In genomic region chr2:93462760-93463159, GRCm38 (mm10) we compare ENCODE assay signal across 8 mouse cellular contexts. TPM values are rescaled to one million over a fixed set of nuclear protein-coding genes. Genes with fewer than 3 reads are reported as not detected.
DNase-seq lines count a peak whose midpoint lies in the region; ATAC-seq and TF ChIP-seq lines count a peak whose summit lies in the region.

TSS of gene Cd82 (minus strand) at chr2:93463140.

- H3K4me3 ChIP-seq in bone marrow, adult 2 months (replicated peaks; ENCODE audit: control insufficient read depth, low read depth, low read length), result peak within 1 kb of the TSS; percentile 90
- H3K4me3 ChIP-seq in gastrocnemius, adult 2 months, result peak within 1 kb of the TSS; percentile 79
- peak within 1 kb of the TSS; percentile 36 for H3K4me3 ChIP-seq in hindbrain, embryonic 13.5 days
- peak within 1 kb of the TSS; percentile 58 for H3K4me3 ChIP-seq in stomach, embryonic 15.5 days (replicated peaks)

- H3K27ac ChIP-seq in bone marrow, adult 2 months (ENCODE audit: control insufficient read depth, insufficient read depth, low read depth, low read length, poor library complexity), result peak within 1 kb of the TSS; percentile 97
- peak within 1 kb of the TSS; percentile 84 for H3K27ac ChIP-seq in gastrocnemius, adult 2 months
- peak within 1 kb of the TSS; percentile 58; the same call in 1 of the 2 replicates for H3K27ac ChIP-seq in hindbrain, embryonic 13.5 days
- H3K27ac ChIP-seq in stomach, embryonic 15.5 days, result peak within 1 kb of the TSS; percentile 95

- no peak for TF ChIP-seq CTCF in Patski (IDR thresholded peaks at IDR 0.05)
- no peak for TF ChIP-seq CTCF in bone marrow, adult 2 months (IDR thresholded peaks at IDR 0.05; ENCODE audit: control insufficient read depth, insufficient read depth, low read length)
- TF ChIP-seq CTCF in gastrocnemius, adult 2 months (IDR thresholded peaks at IDR 0.05), result no peak

- CTCF ChIA-PET in Patski (lab: Charles Lee), result interaction anchor here (1.5 to 10.1 kb wide), 6 partner anchors 8 to 360 kb away, joined by 3 to 52 read pairs (median 8); partner anchors contain the start of gene Ext2

- no peak for ATAC-seq in Patski
- ATAC-seq in hindbrain, embryonic 13.5 days (ENCODE audit: low FRiP score), result peak; percentile 79
- peak; percentile 51 for ATAC-seq in megakaryocyte-erythroid progenitor cell, adult 5-6 weeks (replicated peaks; ENCODE audit: low FRiP score, low TSS enrichment, poor library complexity, severe bottlenecking)
- ATAC-seq in stomach, embryonic 15.5 days (ENCODE audit: insufficient read depth, low FRiP score, low read depth), result peak; percentile 91

- peak within 1 kb of the TSS; percentile 57 for H3K4me2 ChIP-seq in hindbrain, embryonic 13.5 days
- peak within 1 kb of the TSS; percentile 85 for H3K4me2 ChIP-seq in stomach, embryonic 15.5 days

- POLR2A ChIA-PET in Patski (lab: Charles Lee), result no interaction called here

- TF ChIP-seq POLR2A in bone marrow, adult 2 months (IDR thresholded peaks at IDR 0.05; ENCODE audit: borderline replicate concordance, control insufficient read depth, low read depth, low read length), result no peak

- no peaks in the 10 kb centered on the region for H3K27me3 ChIP-seq in Patski
- H3K27me3 ChIP-seq in hindbrain, embryonic 13.5 days, result peaks cover 34% of the 10 kb centered on the region
- H3K27me3 ChIP-seq in stomach, embryonic 15.5 days (replicated peaks), result no peaks in the 10 kb centered on the region

- peak within 1 kb of the TSS; percentile 63 for H3K9ac ChIP-seq in hindbrain, embryonic 13.5 days
- H3K9ac ChIP-seq in stomach, embryonic 15.5 days, result peak within 1 kb of the TSS; percentile 53

- in situ Hi-C loops in Patski (cut with MboI; ENCODE audit: low pct_unique_long_range_greater_than_20kb), result no loop called here

- no peak for DNase-seq in Patski (ENCODE audit: low read depth, low spot score)
- DNase-seq in gastrocnemius, adult 2 months, result peak; percentile 78
- DNase-seq in left cerebral cortex, postnatal 4 days, result peak; percentile 48
- DNase-seq in right cerebral cortex, adult 2 months (ENCODE audit: low spot score in 2 of 2), result no peak

- no peaks in the 10 kb centered on the region for H3K36me3 ChIP-seq in hindbrain, embryonic 13.5 days
- no peaks in the 10 kb centered on the region for H3K36me3 ChIP-seq in stomach, embryonic 15.5 days

- H3K4me1 ChIP-seq in bone marrow, adult 2 months (ENCODE audit: control insufficient read depth, insufficient read depth, low read length), result peaks cover 18% of the 10 kb centered on the region
- peaks cover 15% of the 10 kb centered on the region for H3K4me1 ChIP-seq in hindbrain, embryonic 13.5 days (replicated peaks)
- peaks cover 32% of the 10 kb centered on the region for H3K4me1 ChIP-seq in stomach, embryonic 15.5 days

- 17% methylated on average over 20 of the region's 20 CpGs for WGBS in bone marrow, adult 2 months
- WGBS in hindbrain, embryonic 13.5 days, result 1% methylated on average over 20 of the region's 20 CpGs
- 1% methylated on average over 20 of the region's 20 CpGs for WGBS in stomach, embryonic 15.5 days

- intact Hi-C loops in gastrocnemius, adult 2 months (cut with DNase I), result no loop called here
- intact Hi-C loops in left cerebral cortex, postnatal 4 days (cut with DNase I), result no loop called here

- H3K9me3 ChIP-seq in hindbrain, embryonic 13.5 days, result no peaks in the 10 kb centered on the region
- H3K9me3 ChIP-seq in stomach, embryonic 15.5 days, result no peaks in the 10 kb centered on the region

RNA-seq across cellular contexts. Expression of gene Cd82, which starts in this region (rescaled TPM):
- polyA plus RNA-seq in Patski (2021), result 63.2 TPM
- 98.5 and 111 TPM in 2 replicates for polyA plus RNA-seq in bone marrow, adult 2 months (2011; ENCODE audit: insufficient read depth, insufficient read length, low replicate concordance, missing spikeins)
- 10 to 100 TPM in 1 of 2 experiments, 1 to 10 TPM in 1; 6.6 to 17.8 TPM for total RNA-seq in gastrocnemius, adult 2 months (2021)
- 19.8 and 23.7 TPM in 2 replicates for polyA plus RNA-seq in hindbrain, embryonic 13.5 days (2015; fragmentation: Nextera tagmentation; extraction: Ambion mirVana)
- 10 to 100 TPM; 15.4 to 17.4 TPM for total RNA-seq in left cerebral cortex, postnatal 4 days (2021)
- 105 and 123 TPM in 2 replicates for total RNA-seq in megakaryocyte-erythroid progenitor cell, adult 5-6 weeks (2014; fragmentation: Nextera tagmentation)
- total RNA-seq in megakaryocyte-erythroid progenitor cell, adult 5-6 weeks (2017), result 66.1 and 86.4 TPM in 2 replicates
- 87.7 and 95.0 TPM in 2 replicates for polyA plus RNA-seq in stomach, embryonic 15.5 days (2015; fragmentation: Nextera tagmentation; extraction: Ambion mirVana)

Comparison
In these comparisons a context has a peak if more than half of its experiments do, and no peak if none do; other contexts are left out.
1. DNase-seq: peak in gastrocnemius, adult 2 months (single experiment) and left cerebral cortex, postnatal 4 days (single experiment); none in Patski (single experiment) and right cerebral cortex, adult 2 months (0 of 2).
2. H3K4me3 ChIP-seq: peak in every context shown above with its lines; median percentile 90 in bone marrow, adult 2 months; 79 in gastrocnemius, adult 2 months; 58 in stomach, embryonic 15.5 days; 36 in hindbrain, embryonic 13.5 days.
3. Peak in every context shown above with its lines, with median percentiles within 50 percentile points of each other: H3K27ac ChIP-seq.